Mouse (Mus musculus) lung, postnatal 14 days (tissue): Measurements from ENCODE around the gene Tmem184b.

ENCODE experiments used
- DNase-seq: peaks from one replicate; pipeline ENCODE4 v3.0.0; 2021

Tmem184b gene

DNA sequence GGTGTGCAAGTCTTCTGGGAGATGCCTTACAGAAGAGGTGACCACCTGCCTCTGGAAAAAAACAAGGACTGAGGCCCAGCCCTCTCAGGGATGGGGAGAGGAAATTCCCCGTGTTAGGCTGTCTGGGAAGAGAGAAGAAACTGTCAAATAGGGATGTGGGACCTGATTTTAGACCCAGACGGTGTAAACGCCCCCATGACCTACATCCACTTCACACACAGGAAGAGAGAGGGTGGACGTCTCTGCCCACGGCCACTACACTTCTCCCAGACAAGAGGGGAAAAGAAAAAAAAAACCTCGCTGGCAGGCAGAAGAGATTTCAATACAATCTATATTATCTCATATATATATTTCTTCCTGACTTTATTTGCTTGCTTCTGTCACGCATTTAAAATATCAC, 43.0 kb downstream of the Tmem184b start:
- DNase-seq, result no peak

DNA sequence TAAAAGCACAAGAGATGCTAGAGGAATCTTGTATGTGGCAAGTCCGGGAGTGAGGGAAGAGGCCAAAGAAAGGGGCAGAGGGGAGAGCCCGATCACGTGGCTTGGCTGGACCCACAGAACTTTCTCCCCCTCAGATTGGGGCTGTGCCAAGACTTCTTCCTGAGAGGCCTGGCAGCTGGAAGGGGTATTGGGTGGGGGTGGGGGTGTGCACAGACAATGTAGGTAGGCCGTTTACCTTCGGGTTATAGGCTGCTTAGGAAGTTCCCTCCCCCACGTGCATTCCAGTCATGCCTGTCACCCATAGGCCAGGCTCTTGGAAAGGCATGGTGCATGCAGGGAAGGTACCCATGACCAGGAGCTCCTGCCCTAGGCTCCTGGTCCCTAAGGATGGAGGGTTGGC, 43.4 kb downstream of the Tmem184b start:
- DNase-seq, result peak; percentile 59

DNA sequence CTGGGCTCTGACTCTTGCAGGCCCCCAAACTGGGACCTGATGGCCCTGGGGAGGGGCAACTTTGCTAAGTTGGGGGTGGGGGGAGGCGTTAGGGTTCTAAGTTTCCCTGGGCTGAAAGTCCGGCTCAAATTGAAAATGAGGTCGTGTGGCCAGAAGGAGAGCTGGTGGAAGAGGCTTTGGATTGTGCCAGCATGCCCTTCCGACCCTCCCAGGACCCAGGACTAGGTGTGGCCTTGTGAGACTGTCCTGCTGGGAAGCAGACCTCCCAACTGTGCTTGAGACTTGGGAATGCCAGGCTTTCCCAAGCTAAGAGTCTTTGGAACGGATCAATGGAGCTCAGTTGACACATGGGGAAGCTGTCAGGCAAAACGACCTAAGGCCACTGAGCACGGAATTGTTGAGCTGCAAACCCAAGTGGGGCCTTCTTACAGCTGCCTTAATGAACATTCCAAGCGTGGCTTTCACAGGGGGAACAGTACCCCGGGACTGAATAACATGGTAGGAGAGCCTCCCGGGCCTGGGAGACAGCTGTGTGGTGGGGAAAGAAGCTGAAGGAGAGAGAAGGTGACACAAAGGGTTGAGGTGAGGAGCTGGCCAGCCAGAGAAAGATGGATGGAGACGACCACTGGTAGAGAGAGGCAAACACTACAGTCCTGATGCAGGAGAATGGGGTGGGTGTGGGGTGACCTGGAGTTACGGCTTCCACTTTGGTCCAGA, 45.2 kb downstream of the Tmem184b start:
- no peak for DNase-seq

DNA sequence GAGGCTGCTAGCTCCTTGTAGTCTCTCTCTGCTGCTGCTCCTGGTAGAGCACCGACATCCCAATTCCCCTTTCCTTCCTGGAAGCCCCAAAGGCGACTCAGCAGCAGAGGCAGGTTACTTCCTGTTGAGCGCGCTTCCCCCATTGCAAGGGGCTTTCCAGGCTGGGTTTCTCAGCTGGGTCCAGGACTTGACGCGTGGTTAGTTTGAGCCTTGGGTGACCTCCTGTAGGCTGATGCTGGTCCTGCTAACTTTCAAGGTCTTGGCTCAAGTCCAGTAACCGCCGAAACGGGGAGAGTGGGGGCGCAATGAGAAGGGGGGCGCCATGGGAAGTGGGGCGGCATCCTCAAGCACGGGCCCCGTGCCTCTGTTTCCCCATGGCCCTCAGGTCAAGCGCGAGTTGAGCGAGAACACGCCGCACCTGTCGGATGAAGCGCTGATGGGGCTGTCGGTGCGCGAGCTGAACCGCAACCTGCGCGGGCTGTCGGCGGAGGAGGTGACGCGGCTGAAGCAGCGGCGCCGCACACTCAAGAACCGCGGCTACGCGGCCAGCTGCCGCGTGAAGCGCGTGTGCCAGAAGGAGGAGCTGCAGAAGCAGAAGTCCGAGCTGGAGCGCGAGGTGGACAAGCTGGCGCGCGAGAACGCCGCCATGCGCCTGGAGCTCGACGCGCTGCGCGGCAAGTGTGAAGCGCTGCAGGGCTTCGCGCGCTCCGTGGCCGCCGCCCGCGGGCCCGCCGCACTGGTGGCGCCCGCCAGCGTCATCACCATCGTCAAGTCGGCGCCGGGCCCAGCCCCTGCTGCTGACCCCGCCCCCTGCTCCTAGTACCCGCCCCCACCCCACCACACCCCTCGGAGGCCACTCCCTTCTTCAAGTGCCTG, 46.1 kb downstream of the Tmem184b start:
- DNase-seq, result peak; percentile 82

DNA sequence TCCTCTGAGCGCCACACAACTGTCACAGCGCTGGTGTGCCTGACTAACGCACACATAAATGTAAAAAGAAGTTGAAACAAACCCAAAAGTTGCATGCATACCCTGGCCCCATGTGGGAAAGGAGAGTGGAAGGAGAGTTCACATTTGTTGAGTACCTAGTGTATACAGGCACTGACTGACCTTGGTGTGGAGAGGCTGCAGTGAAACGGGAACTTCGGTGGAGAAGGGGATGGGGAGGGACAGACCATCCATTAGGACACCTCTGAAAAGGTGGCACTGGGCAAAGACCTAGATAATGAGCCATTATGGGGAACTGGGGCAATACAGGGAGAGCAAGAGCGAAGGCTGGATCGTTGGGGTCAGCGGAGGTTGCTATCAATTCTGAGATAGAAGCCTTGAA, 46.9 kb downstream of the Tmem184b start:
- no peak for DNase-seq

DNA sequence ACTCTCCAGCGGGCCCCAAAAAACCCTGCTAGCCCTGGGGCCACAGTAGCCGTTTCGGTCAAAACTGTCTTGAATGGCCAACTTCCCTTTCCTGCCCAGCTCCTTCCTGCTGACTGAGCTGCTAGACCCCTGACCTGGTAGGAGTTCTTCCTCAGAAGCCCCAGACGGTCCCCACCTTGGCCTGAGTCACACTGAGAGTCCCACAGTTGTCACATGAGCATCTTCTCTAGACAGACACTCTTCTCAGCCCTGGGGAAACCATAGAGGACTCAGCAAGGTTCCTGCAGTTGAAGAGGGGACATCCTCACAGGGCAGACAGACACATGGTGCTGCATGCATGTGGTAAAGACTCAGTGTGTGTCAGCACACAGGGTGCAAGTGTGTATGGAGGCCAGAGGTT, 48.8 kb downstream of the Tmem184b start:
- DNase-seq, result no peak

DNA sequence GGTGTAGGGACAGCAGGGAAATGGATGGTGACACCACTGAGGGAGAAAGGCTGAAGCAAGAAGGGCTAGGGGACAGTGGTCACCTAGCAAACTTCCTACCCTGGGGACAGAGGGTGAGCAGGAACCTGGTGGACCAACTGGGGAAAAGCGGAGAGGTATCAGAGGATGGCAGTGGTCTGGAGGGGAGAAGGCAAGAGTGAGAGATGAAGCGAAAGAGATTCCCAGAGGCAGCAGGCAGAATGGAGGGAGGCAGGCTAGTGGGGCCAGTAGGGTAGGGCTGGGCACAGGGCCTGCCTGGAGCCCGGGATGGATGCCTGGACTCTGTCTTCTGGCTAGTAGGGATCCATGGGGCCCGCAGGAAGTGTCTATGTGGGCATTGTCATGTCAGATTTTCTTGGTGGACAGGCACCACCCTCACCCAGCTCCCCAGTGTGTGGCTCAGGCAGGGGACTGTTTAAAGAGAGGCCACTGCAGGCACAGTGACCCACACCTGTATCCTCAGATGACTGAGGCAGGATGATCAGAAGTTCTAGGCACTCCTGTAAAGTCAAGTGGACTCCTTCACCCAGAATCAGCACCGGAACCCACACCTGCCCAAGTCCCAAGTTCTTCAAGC, 49.6 kb downstream of the Tmem184b start:
- no peak for DNase-seq

DNA sequence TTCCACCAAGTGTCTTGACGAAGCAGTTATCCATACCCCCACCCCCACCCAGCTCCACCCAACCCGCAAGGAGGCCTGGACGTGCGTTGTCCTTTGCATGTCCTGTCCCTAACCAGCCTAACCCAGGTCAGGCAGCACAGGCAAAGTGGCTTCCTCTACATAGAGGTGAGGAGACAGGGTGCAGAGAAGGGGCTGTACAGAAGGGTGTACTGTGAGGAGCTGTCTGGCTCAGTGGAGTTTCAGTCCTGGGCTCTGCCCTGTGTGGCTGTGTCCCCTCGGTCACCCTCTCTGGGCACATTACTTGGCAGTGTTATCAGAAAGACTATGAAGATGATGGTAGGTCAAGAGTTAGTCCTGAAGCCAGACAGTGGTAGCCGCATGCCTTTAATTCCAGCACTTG, 50.9 kb downstream of the Tmem184b start:
- no peak for DNase-seq

DNA sequence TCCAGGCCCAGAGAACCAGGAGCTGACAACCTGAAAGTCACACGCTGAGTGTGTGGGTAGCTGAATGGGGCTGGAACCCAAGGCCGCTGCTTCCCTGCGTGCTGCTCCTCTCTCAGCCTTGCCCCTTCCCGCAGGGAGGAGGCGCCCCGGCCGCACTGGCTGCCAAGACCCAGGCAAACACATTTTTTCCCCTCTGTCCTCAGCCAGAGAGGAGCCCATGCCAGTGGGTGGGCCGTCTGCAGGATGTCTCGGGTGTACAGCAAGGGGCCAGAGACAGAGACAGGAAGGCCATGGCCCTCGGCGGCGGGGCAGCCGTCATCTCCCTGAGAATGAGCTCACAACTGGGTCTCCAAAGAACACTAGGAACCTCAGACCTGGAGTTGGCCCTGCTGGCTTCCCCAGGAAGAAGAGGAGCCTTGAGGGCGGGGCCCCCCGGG, 52.0 kb downstream of the Tmem184b start:
- DNase-seq, result peak; percentile 81

DNA sequence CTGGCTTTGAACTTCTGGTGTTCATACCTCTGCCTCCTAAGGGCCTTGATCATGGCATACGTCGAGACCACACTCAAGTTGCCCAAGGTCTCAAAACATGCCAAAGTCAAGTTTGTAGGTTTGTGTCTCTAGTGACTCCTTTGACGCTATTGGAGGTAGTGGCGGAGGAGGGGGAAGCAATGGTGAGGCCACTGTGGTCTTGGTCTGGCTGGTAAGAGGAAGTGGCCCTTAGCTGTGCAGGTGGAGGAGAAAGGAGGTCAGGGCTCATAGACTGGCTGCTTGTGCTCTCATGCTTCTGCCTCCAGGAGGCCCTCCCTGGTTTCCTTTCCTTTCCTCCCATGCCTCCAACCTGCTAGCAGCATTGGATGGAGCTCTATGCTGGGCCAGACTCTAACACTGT, 52.5 kb downstream of the Tmem184b start:
- no peak for DNase-seq

DNA sequence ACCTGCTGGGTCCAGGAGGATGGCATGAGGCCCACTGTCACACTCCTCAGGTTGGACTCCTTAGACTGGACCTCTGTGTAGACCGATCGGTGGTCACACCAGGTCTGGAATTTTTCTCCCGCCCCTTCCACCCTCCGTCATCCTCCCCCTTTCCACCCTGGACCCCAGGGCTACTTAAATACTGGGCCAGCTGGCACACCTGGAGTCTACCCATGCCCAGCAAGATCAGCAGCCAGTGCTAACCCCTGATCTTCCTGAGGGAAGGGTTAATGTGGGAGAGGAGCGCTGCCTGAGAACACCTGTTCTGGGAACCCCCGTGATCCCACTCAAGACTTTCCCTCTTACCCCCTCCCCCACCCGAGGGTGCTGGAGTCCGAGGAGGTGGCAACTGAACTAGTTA, 54.7 kb downstream of the Tmem184b start:
- no peak for DNase-seq

DNA sequence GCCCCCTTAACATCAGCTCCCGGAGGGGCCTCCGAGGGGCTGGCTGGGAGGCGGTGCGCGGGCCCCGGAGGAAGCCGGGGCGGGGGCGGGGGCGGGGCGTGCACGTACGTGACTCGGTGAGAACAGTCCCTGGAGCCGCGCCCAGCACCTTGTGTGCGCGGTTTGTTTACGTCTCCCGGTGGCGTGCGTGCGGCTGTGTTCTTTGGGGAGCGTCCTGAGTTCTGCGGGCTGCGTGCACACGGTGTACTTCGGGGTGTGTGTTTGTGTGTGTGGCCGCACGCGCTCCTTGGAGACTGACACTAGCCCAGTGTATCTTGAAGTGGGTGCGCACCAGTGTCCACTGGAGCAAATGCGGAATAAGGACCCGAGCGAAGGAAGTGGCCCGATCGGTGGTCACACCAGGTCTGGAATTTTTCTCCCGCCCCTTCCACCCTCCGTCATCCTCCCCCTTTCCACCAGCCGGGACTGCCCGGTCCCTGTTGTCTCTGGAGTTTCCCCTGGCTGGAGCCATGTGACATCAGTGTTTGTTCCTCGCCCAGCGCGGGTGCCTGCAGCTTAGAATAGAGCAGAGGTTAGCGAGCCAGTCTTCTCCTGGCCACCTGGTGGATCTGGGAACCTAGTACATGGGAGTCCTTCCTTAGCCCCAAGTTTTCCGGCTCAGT, 55.4 kb downstream of the Tmem184b start:
- peak; percentile 82 for DNase-seq

DNA sequence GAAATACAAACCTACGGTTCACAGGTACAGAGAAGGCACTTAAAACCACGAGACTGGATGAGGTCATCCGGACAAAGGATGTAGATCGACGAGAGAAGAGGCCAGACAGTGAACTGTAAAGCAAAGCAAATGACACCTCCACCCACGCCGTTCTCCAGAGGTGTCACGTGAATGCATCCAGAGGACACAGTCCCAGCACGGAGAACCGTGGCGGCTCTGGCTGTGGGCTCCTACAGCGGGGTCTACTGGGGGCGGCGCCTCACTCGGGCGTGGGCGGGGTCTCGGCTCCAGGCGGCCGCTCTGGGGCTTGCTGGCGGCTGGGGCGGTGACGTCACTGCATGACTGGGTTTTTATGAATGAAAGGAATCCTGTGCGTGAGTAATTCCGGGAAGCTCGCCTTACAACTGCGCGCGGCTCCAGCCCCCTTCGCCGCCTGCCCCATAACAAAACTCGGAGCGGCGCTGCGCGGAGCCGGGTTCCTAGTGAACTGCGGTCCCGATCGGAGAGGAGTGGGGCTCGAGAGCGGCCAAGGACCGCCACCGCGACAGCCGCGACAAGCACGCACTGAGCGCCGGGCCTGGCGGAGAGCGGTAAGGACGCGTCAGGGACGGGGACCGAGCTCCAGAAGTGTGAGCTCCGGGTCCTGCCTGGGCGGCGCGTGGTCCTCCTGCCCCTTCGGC, 56.1 kb downstream of the Tmem184b start:
- DNase-seq, result peak; percentile 95

DNA sequence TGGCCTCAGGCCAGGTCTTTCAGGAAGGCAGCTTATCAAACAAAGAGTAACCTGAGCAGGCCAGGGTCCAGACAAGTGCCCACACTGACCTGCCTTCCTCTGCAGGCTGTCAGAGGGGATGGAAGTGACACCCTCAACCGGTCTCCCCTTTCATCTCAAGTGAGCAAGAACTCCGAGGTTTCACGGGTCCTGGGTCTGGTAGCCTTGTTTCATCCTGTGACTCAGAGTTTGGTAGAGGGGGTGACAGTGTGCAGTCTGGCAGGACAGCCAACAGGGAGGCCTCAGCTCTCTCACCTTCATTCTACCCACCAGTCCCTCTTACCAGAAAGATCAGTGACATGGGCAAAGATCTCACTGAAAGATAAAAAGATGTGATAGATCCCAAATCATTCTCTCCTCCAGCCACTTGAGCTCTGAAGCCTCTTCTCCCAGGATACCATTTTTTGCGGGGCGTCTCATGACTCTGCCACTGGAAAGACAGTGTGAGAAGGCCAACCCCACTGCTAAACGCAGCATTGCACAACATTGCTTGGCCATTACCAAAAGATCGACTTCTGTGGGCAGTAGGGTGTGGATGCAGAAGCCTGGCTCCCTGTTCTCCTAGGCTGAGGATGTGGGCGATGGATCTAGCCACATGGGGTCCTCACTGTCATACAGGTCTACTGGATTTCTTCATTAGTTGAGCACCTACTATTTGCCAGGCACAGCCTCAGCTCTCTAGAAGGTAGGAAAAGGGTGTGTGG, 57.1 kb downstream of the Tmem184b start, which contains the start of gene Maff:
Maff (plus strand) TSS at position 571 of the 743 bp plus-strand sequence.
- DNase-seq, result no peak

DNA sequence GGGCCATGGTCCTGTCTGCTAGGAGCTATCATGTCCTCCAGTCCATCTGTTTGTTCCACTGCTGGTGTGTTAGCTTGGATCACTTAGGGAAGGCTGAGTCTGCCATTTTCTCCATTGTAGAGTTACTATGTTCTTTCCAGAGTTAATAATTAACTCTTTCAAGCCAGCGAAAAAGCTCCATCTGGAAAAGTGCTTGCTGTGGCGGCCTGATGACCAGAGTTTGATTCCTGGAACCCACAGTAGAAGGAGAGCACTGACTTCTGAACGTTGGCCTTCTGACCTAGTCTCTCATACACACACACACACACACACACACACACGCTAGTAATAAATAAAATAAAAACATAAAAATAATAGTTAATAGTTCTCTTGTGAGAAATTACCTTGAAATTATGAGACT, 58.7 kb downstream of the Tmem184b start:
- no peak for DNase-seq

DNA sequence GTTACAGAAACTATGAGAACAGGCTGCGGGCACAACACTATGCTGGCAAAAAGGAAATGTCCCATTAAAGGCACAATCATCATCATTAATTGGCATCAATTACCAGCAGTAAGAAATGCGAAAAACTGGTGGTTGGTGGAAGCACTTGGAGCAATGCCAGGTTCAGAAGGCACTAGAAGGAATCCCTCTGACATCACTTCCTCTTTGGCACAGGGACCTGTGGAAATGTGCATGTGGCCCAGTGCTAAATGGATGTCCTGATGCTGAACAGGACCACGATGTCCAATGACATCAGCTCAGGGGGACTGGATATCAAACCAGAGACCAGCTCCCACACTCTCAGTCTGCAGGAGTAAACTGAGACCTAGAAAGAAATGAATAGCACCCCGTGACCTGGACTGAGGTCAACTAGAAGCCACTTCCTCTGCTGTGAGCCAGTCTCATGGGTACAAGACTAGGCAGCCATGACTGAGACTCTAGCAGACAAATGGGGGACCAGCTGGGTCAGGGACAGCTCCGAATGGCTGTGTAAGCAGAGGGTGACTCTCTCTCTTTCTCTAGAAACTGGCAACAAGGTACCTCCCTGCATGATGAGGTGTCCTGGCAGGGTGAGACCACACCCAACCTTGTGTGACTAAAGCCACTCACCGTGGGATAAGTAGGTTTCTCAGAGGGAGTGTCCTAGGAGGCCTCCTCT, 60.6 kb downstream of the Tmem184b start:
- no peak for DNase-seq

DNA sequence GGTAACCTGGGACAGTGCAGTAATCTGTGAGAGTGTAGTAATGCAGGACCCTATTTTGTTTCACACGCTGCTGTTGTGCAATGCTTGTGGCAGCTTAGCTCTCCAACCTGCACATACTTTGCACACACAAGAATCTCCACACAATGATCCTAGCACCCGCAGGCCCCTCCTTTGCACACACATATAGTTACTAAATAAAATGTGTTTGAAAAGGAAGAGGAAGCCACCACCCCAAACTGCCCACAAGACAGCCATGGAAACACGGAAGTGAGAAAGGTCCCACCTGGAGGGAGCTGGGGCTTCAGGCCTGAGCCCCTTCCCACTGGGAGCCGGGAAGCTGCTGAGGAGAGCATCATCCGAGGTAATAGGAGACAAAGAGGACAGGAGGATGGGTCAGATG, 64.4 kb downstream of the Tmem184b start:
- DNase-seq, result no peak

DNA sequence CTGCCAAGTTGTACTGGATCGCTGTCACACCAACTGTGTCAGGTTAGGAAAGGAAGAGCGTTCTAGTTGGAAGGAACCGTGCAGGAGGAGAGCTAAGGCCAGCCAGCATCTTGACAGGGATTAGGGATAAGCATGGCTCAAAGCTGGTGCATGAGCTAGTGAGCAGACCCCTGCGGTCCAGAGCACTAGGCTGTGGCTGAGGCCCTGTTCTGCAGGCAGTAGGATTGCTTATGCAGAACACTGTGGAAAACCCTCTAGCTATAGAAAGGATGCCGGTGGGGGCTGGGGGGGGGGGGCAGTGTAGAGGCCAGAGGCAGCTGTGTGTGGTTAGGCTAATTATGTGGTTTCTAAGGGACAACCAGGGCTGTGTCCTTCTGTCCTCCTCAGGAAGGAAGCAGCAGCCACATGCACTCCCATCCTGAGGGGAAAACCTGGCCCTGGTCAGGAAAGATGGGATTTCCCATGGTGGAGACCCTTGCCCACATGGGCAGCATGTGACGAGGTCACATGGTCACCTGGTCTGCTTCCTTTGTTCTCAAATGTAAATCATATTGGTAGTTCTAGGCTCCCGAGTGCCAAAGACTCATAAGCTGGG, 68.2 kb downstream of the Tmem184b start:
- DNase-seq, result no peak

DNA sequence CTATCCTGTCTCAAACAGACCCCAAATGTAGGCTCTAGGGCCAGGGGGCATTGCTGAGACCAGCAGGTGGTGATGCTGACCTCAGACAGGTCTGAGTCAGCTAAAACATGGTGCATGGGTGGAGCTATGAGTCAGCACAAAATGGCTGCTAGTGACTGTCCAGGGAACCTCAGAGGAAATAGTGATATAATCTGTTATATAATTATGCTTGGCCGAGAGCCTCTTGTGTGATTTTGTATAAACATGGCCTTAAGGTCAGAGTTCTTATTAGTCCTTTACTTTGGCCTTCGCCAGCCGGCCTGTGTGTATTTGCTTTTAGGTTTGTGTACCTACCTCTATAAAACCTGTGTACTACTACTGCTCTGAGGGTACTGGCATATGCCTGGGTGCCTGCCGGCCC, 70.0 kb downstream of the Tmem184b start:
- no peak for DNase-seq

DNA sequence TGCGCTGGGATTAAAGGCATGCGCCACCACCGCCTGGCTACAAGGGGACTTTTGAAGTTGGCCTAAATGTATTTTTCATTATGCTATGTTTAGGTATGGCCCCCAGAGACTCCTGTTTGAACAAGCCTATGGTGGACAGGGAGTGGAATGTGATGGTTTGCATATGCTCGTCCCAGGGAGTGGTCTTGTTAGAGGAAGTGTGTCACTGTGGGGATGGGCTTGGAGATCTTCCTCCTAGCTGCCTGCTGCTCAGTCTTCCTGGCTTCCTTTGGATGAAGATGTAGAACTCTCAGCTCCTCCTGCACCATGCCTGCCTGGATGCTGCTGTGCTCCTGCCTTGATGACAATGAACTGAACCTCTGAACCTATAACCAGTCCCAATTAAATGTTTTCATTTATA, 72.8 kb downstream of the Tmem184b start:
- no peak for DNase-seq

DNA sequence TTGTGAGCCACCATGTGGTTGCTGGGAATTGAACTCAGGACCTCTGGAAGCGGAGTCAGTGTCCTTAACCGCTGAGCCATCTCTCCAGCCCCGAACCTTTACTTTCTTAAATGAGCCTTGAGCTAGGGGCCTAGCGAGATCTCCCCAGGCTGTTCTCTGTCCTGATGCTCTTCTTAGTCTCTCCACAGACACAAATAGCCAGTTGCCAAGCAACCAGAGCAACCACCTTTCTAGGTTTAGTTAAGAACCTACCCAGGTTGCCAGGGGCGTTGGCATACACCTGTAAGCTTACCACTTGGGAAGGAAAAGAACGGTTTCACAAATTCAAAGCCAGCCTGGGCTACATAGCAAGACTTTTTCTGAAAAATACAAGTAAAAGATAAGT, 73.4 kb downstream of the Tmem184b start:
- no peak for DNase-seq
